Mouse (Mus musculus) CH12.LX (cell line): ENCODE measurements around the gene Mustn1.

ENCODE experiments used
- CHD2 ChIP-seq: IDR thresholded peaks from 2 replicates; pipeline ENCODE4 v1.6.1; 2011; ENCODE audit warnings: low read length, improper control_type of control experiment
- CTCF ChIP-seq, 2 experiments: IDR thresholded peaks in 1 of 2; conservative IDR thresholded peaks in 1 of 2; 2 replicates each; pipeline ENCODE4 v1.5.1; 2011 to 2012; ENCODE audit warnings: low read depth in 2 of 2, low read length in 2 of 2, improper control_type of control experiment in 1 of 2, inconsistent platforms in 1 of 2, mild to moderate bottlenecking in 1 of 2, moderate library complexity in 1 of 2
- EP300 ChIP-seq: IDR thresholded peaks from 2 replicates; pipeline ENCODE4 v1.6.1; 2011; ENCODE audit warnings: low read length, improper control_type of control experiment
- KAT2A ChIP-seq: IDR thresholded peaks from 2 replicates; pipeline ENCODE4 v1.6.1; 2012; ENCODE audit warnings: low read length, improper control_type of control experiment, inconsistent platforms; ENCODE audit not compliant: insufficient replicate concordance
- MAX ChIP-seq: IDR thresholded peaks from 2 replicates; pipeline ENCODE4 v1.6.1; 2011; ENCODE audit warnings: low read length, improper control_type of control experiment
- PAX5 ChIP-seq: IDR thresholded peaks from 2 replicates; pipeline ENCODE4 v1.6.1; 2012; ENCODE audit warnings: low read length, inconsistent platforms, mixed read lengths
- POLR2A ChIP-seq: IDR thresholded peaks from 2 replicates; pipeline ENCODE4 v1.6.1; 2011; ENCODE audit warnings: low read depth, mild to moderate bottlenecking, improper control_type of control experiment, low read length
- POLR2AphosphoS2 ChIP-seq: IDR thresholded peaks from 2 replicates; pipeline ENCODE4 v1.6.1; 2011; ENCODE audit warnings: low read depth, low read length, improper control_type of control experiment
- TCF12 ChIP-seq: IDR thresholded peaks from 2 replicates; pipeline ENCODE4 v1.6.1; 2014; ENCODE audit warnings: low read depth, mild to moderate bottlenecking, inconsistent platforms, low read length, improper control_type of control experiment
- USF2 ChIP-seq: conservative IDR thresholded peaks from 2 replicates; pipeline ENCODE4 v1.6.1; 2011; ENCODE audit warnings: low read depth, low read length, improper control_type of control experiment
- ZC3H11A ChIP-seq: IDR thresholded peaks from 2 replicates; pipeline ENCODE4 v1.6.1; 2012; ENCODE audit warnings: low read depth, mild to moderate bottlenecking, inconsistent platforms, low read length, improper control_type of control experiment
- ZKSCAN1 ChIP-seq: IDR thresholded peaks from 2 replicates; pipeline ENCODE4 v1.6.1; 2012; ENCODE audit warnings: low read depth, inconsistent platforms, low read length, improper control_type of control experiment, borderline replicate concordance
- ZMIZ1 ChIP-seq: IDR thresholded peaks from 2 replicates; pipeline ENCODE4 v1.6.1; 2012; ENCODE audit warnings: low read depth, mild to moderate bottlenecking, inconsistent platforms, low read length, improper control_type of control experiment

DNA sequence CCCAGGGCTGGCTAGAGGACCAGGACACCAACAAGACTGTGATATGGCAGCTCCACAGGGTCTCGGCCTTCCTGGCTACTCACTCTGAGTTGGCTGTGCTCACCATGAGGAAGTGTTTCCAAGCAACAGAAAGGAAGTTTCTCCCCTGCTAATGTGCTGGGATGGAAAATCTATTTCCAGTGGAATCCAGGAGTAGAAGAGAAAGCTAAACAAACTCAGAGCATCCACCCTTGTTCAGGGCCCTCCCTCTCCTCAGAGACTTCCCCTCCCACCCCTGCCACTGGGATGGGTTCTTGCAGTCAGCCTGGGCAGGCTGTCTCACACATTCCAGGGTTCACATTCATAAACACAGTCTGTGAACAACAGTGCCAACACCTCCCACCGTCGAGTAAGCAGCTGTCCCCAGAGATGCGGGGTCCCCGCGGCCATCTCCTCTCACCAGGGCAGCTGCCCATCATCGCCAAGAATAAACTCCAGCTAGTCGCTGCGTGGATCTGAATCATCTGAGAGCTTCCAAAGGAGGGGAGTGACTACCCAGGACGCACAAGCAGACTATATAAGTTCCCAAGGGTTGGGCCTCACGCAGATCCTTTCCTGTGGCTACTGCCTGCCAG lies at the start of gene Mustn1:
- no peak for TF ChIP-seq POLR2A
- no peak for TF ChIP-seq CTCF (conservative IDR thresholded peaks at IDR 0.05 in 1 of 2, IDR thresholded peaks at IDR 0.05 in 1 of 2; ENCODE audit: low read depth in 2 of 2, low read length in 2 of 2)
- TF ChIP-seq ZKSCAN1: no peak
- TF ChIP-seq USF2: no peak
- no peak for TF ChIP-seq KAT2A
- no peak for TF ChIP-seq MAX
- no peak for TF ChIP-seq ZMIZ1
- TF ChIP-seq ZC3H11A: no peak
- TF ChIP-seq PAX5: no peak
- TF ChIP-seq EP300: no peak
- TF ChIP-seq CHD2: no peak
- TF ChIP-seq TCF12: no peak
- TF ChIP-seq POLR2AphosphoS2: no peak
